Mouse (Mus musculus) bone marrow, adult 2 months (tissue): Measurements from ENCODE around the gene Cir1. TPM values are rescaled to one million over a fixed set of nuclear protein-coding genes. Genes with fewer than 3 reads are reported as not detected.

ENCODE experiments used
- H3K27ac ChIP-seq: fragments of 200-500 bp; 2 replicates; pipeline ENCODE4 v1.5.1; 2012; ENCODE audit warnings: low read depth, mild to moderate bottlenecking, control low read depth, inconsistent platforms, low read length; ENCODE audit not compliant: control insufficient read depth, poor library complexity, insufficient read depth
- H3K4me1 ChIP-seq: fragments of 200-500 bp; 2 replicates; pipeline ENCODE4 v1.6.1; 2011; ENCODE audit warnings: low read length; ENCODE audit not compliant: control insufficient read depth, insufficient read depth
- H3K4me3 ChIP-seq: fragments of 200-500 bp; replicated peaks from 2 replicates; pipeline ENCODE3; 2011; ENCODE audit warnings: mild to moderate bottlenecking, low read depth, low read length, control low read depth; ENCODE audit not compliant: control insufficient read depth
- CTCF ChIP-seq: fragments of 200-500 bp; IDR thresholded peaks from 2 replicates; pipeline ENCODE4 v1.5.1; 2011; ENCODE audit warnings: low read length, control low read depth; ENCODE audit not compliant: control insufficient read depth, insufficient read depth
- POLR2A ChIP-seq: fragments of 200-500 bp; IDR thresholded peaks from 2 replicates; pipeline ENCODE4 v1.6.1; 2011; ENCODE audit warnings: low read depth, mild to moderate bottlenecking, control low read depth, low read length, borderline replicate concordance; ENCODE audit not compliant: control insufficient read depth
- WGBS: fragments of 180-500 bp; shearing (Covaris S2); methylation state at CpG from one replicate; pipeline ENCODE4 v1.1.7; 2018; 5-methylcytosine and 5-hydroxymethylcytosine counted together
- polyA plus RNA-seq: library from polyadenylated mRNA; stranded (reverse); fragments of >200 nt; gene quantifications from 2 replicates; pipeline ENCODE4 v1.2.4, GENCODE M21; 2011; ENCODE audit warnings: low replicate concordance; ENCODE audit not compliant: missing spikeins, insufficient read depth, insufficient read length

Cir1 gene
- polyA plus RNA-seq, 1 experiment: 23.3 TPM

GRCm38 (mm10) chr2:73271459-73272161, 40.9 kb downstream of the Cir1 start, which contains the start of gene Sp9:
Sp9 (plus strand) TSS chr2:73271925.
- Histone ChIP-seq H3K27ac (no peak within 1 kb of the TSS), H3K4me1 (no peaks in the 10 kb centered on the region; the same call in 1 of the 2 replicates), H3K4me3 (no peak within 1 kb of the TSS)
- WGBS: 2% methylated on average over 48 of the region's 48 CpGs
- TF ChIP-seq CTCF (no peak), POLR2A (no peak)

DNA sequence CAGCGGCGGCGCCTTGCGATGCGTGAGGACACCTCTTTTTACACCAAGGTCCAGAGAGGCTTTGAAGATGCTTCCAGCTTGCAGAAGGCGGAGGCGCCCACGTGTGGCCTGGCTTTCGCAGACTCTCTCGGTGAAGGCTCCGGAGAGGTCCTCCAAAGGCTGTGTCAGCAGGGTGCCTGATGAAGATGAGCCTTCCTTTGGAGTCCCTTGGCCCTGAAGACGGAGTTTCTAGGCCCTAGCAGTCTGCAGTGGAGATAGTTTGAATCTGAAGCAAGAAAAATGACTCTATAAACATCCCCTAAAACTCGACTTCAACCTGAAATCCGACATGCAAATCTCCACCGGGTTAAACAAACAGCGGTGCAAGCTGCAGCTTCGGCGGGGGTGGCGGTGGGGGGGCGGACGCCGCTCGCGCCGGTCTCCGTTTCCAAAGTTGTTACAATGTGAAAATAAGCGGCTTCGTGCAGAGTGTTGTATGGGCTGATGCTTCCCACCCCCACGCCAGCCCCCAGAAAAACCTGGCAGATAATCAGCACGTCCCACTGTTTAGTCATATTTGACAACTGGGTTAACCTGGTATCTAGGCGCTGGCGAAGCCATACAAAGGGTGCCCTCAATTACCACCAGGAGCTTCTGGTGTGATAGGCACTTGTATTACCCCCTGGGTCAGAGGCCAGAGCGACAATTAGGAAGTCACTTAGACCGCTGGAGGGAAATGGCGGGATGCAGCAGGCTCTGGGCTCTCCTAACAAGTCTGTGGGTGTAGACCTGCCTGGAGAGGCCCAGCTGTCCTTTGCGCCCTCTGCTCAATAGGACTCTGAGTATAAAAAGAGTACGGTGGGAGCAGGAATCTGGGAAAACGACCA, 41.7 kb downstream of the Cir1 start:
- Histone ChIP-seq H3K4me1 (no peaks in the 10 kb centered on the region; the same call in 1 of the 2 replicates), H3K27ac (no peak overlapping the region), H3K4me3 (no peak overlapping the region)
- WGBS: 4% methylated on average over 38 of the region's 38 CpGs
- TF ChIP-seq POLR2A: no peak
- no peak for TF ChIP-seq CTCF

DNA sequence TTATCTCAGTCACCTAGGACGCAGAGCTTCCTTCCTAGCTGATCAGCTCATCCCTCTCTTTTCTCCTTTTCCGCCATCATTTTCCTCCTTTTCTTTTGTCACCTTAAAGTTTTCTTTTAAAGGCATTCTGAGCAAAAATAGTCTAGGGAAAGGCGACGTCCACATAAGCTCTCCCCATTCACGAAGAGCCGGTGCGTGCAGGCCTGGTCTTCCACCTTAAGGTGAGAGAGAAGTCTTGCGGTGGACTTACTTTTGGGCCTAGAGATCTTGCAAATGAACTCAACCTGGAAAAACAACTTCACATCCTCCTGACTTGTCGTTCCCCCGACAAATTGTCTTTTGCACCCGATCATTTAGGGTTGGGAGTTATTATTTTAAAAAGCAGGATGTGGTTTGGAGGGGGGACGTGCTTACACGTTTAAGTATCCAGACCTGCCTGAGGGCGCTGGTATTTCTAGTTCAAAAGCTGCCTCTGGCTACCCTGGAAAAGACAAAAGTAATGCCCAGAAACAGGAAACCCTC, 42.4 kb downstream of the Cir1 start:
- no peak for TF ChIP-seq CTCF
- TF ChIP-seq POLR2A: no peak
- WGBS: 4% methylated on average over 14 of the region's 14 CpGs
- H3K4me1 ChIP-seq: no peaks in the 10 kb centered on the region; the same call in 1 of the 2 replicates
- no peak overlapping the region for H3K4me3 ChIP-seq
- no peak overlapping the region for H3K27ac ChIP-seq

DNA sequence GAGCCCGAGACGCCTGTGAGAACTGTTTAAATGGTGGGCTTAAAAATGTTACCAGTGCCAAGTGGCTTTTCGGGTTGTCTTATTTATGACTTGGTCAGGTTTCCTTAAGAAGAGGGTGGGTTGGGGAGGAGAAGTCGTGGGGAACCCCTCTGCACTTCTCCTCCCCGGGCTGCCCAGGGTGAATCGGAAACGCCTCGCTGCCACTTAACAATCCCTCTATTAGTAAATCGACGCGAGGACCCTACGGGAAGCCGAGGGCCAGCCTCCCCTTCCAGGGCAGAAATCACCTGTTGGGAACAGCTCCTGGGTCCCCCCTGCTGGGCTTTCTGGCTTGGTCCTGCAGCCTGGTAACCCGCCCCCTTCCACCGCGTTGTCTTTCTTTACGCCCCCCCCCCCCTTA, 42.8 kb downstream of the Cir1 start:
- H3K4me1 ChIP-seq: no peaks in the 10 kb centered on the region; the same call in 1 of the 2 replicates
- WGBS: 4% methylated on average over 17 of the region's 17 CpGs
- no peak for TF ChIP-seq CTCF
- TF ChIP-seq POLR2A: no peak
- H3K4me3 ChIP-seq: no peak overlapping the region
- H3K27ac ChIP-seq: no peak overlapping the region

DNA sequence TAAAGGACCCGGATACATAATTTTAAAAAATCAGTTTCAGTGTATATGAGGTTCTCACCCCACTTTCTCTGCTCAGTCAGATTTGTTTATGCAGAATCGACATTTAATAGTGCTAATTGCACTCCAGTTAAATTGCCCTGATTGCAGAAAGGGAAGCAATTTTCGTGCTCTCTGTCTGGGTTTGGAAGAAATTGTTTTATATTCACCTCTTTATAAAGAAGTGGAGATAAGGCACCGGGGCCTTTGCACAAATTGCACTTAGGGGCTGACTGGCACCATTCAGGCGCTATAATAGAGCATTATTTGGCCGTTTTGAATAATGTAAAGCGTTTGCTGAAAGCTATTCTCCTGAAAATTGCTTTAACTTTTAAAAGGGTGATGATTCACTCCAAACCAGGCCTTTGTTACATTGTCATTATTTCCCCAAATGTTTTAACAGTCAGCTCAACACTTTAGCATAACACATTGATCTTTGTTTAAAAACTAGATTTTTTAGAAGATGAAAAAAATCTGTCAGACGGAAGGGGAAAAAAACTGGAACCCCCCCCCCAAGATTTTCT, 43.6 kb downstream of the Cir1 start:
- WGBS: 12% methylated on average over 8 of the region's 8 CpGs
- H3K4me3 ChIP-seq: no peak overlapping the region
- H3K4me1 ChIP-seq: no peaks in the 10 kb centered on the region; the same call in 1 of the 2 replicates
- no peak for TF ChIP-seq POLR2A
- TF ChIP-seq CTCF: no peak
- H3K27ac ChIP-seq: no peak overlapping the region

- WGBS: 10% methylated on average over 12 of the region's 12 CpGs
- H3K27ac ChIP-seq: no peak overlapping the region
- TF ChIP-seq CTCF (no peak), POLR2A (no peak)
- H3K4me3 ChIP-seq: no peak overlapping the region
- no peaks in the 10 kb centered on the region; the same call in 1 of the 2 replicates for H3K4me1 ChIP-seq
These were observed 44.2 kb downstream of the Cir1 start for GRCm38 (mm10) chr2:73268281-73268680.

- 14% methylated on average over 4 of the region's 4 CpGs for WGBS
- no peak overlapping the region for H3K4me3 ChIP-seq
- no peak for TF ChIP-seq CTCF
- TF ChIP-seq POLR2A: no peak
- H3K4me1 ChIP-seq: no peaks in the 10 kb centered on the region; the same call in 1 of the 2 replicates
- no peak overlapping the region for H3K27ac ChIP-seq
These were observed 44.7 kb downstream of the Cir1 start for GRCm38 (mm10) chr2:73267818-73268217.

GRCm38 (mm10) chr2:73267231-73267630, 45.3 kb downstream of the Cir1 start:
- WGBS: 23% methylated on average over 3 of the region's 3 CpGs
- Histone ChIP-seq H3K4me1 (no peaks in the 10 kb centered on the region; the same call in 1 of the 2 replicates), H3K4me3 (no peak overlapping the region), H3K27ac (no peak overlapping the region)
- no peak for TF ChIP-seq CTCF
- no peak for TF ChIP-seq POLR2A
